22 mouse cellular contexts compared by ENCODE assay signal in the genomic region with DNA sequence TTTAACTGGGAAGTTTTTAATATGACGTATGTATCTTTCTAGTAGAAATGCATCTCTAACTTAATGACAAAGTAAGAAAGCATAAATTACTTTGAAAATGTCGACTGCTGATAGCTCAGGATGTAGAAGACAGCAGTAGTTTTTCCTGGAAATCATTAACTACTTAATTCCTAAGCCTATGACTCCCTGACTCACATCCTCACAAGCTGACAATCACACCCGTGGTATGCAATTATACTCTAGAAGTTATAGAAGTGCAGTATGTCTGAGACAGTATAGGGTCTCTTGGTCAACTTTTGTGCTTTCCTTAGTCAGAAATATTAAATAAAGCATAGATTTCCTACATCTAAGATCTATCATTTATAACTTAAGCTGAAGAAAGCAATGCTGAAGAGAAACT. TPM values are rescaled to one million over a fixed set of nuclear protein-coding genes. Genes with fewer than 3 reads are reported as not detected.
A peak's percentile ranks its signal among the peaks of the same experiment; 100 is the strongest.
DNase-seq lines count a peak whose midpoint lies in the region; ATAC-seq and TF ChIP-seq lines count a peak whose summit lies in the region.
"Had no signal": no experiment of that assay in that cellular context is flagged by ENCODE, and none has a peak within 500 bp of the region (broad histone marks: within the 10 kb centered on the region; RNA-seq: fewer than 3 reads in every experiment).

No protein-coding gene starts in this region.

- no peak for TF ChIP-seq POLR2A in embryonic fibroblast, embryonic 13.5 days (IDR thresholded peaks at IDR 0.05; ENCODE audit: low read depth, low read length)
- no peak for TF ChIP-seq POLR2A in myocyte (IDR thresholded peaks at IDR 0.05; ENCODE audit: insufficient read length, low read depth)

- H3ac ChIP-seq in myocyte (ENCODE audit: control insufficient read depth, insufficient read length) = no peak overlapping the region

- peaks cover 13% of the 10 kb centered on the region for H3K4me1 ChIP-seq in embryonic fibroblast, embryonic 13.5 days (ENCODE audit: control insufficient read depth, insufficient read depth, low read length)
- H3K4me1 ChIP-seq in intestine, embryonic 16.5 days (ENCODE audit: control insufficient read depth, insufficient read depth, low read length) = peaks cover 4% of the 10 kb centered on the region; the same call in 1 of the 2 replicates
- H3K4me1 ChIP-seq: embryonic facial prominence, embryonic 10.5 days; embryonic facial prominence, embryonic 12.5 days; forebrain, embryonic 10.5 days; forebrain, embryonic 12.5 days had no signal

- H3K36me3 ChIP-seq in intestine, embryonic 16.5 days (ENCODE audit: control insufficient read depth, insufficient read depth, low read length) = no peaks in the 10 kb centered on the region
- H3K36me3 ChIP-seq in myocyte (ENCODE audit: control insufficient read depth, insufficient read depth) = no peaks in the 10 kb centered on the region
- H3K36me3 ChIP-seq: embryonic facial prominence, embryonic 10.5 days; embryonic facial prominence, embryonic 12.5 days; forebrain, embryonic 10.5 days; forebrain, embryonic 12.5 days had no signal

- H3K79me2 ChIP-seq in myocyte (ENCODE audit: control insufficient read depth, insufficient read depth) = no peaks in the 10 kb centered on the region

- no peak for DNase-seq in layer of hippocampus, postnatal 10 days (ENCODE audit: low spot score in 2 of 2)
- no peak for DNase-seq in frontal cortex, postnatal 25 days (ENCODE audit: low spot score in 2 of 2)
- DNase-seq in adrenal gland, postnatal 10 days = no peak
- DNase-seq: adrenal gland, adult 2 months; adrenal gland, postnatal 14 days; adrenal gland, postnatal 36 days; cerebellum, adult 11-12 months; cerebellum, adult 2 months; cerebellum, adult 9-10 months; cerebellum, postnatal 10 days; cerebellum, postnatal 25 days had no signal

- peak; percentile 4 for ATAC-seq in activated CD4-positive, CD25-positive, alpha-beta regulatory T cell, adult 4 months
- peak; percentile 72 for ATAC-seq in intestine, embryonic 16.5 days
- ATAC-seq: forebrain, embryonic 14.5 days; Patski had no signal

- H3K27ac ChIP-seq in embryonic fibroblast, embryonic 13.5 days (ENCODE audit: insufficient read depth, low read length) = peak overlapping the region; percentile 64; the same call in 1 of the 2 replicates
- H3K27ac ChIP-seq in intestine, embryonic 16.5 days (ENCODE audit: low read length) = no peak overlapping the region
- H3K27ac ChIP-seq: embryonic facial prominence, embryonic 10.5 days; embryonic facial prominence, embryonic 12.5 days; forebrain, embryonic 10.5 days; forebrain, embryonic 12.5 days had no signal

- H3K9ac ChIP-seq in intestine, embryonic 16.5 days (ENCODE audit: low read depth, low read length) = no peak overlapping the region
- H3K9ac ChIP-seq: embryonic facial prominence, embryonic 12.5 days; forebrain, embryonic 12.5 days had no signal

- no peak overlapping the region for H3K4me3 ChIP-seq in embryonic fibroblast, embryonic 13.5 days (ENCODE audit: insufficient read depth, low read length)
- no peak overlapping the region for H3K4me3 ChIP-seq in intestine, embryonic 16.5 days (ENCODE audit: low read length)
- H3K4me3 ChIP-seq in myocyte = no peak overlapping the region
- H3K4me3 ChIP-seq: embryonic facial prominence, embryonic 10.5 days; embryonic facial prominence, embryonic 12.5 days; erythroblast, embryonic 14.5 days; forebrain, embryonic 10.5 days; forebrain, embryonic 12.5 days had no signal

- TF ChIP-seq CTCF in embryonic fibroblast, embryonic 13.5 days (IDR thresholded peaks at IDR 0.05; ENCODE audit: borderline replicate concordance, insufficient read depth, low read length) = no peak

- H3K27me3 ChIP-seq in intestine, embryonic 16.5 days (replicated peaks; ENCODE audit: control insufficient read depth, insufficient read depth, low read length) = no peaks in the 10 kb centered on the region
- no peaks in the 10 kb centered on the region for H3K27me3 ChIP-seq in myocyte (ENCODE audit: control insufficient read depth, insufficient read depth, insufficient read length)
- H3K27me3 ChIP-seq: embryonic facial prominence, embryonic 12.5 days; forebrain, embryonic 12.5 days; Patski had no signal

- H3K4me2 ChIP-seq in intestine, embryonic 16.5 days (ENCODE audit: low read depth, low read length) = no peak overlapping the region
- peak overlapping the region; percentile 25 for H3K4me2 ChIP-seq in myocyte (ENCODE audit: low read depth)
- H3K4me2 ChIP-seq: embryonic facial prominence, embryonic 12.5 days; forebrain, embryonic 12.5 days had no signal

- no peaks in the 10 kb centered on the region for H3K9me3 ChIP-seq in intestine, embryonic 16.5 days (ENCODE audit: control insufficient read depth, low read length)
- H3K9me3 ChIP-seq: embryonic facial prominence, embryonic 10.5 days; embryonic facial prominence, embryonic 12.5 days; forebrain, embryonic 10.5 days; forebrain, embryonic 12.5 days had no signal

- WGBS in intestine, embryonic 16.5 days = 40% methylated on average over 3 of the region's 3 CpGs

TF ChIP-seq in myocyte, 11 proteins besides CTCF, POLR2A, EP300 and RAD21:
- TF ChIP-seq MYOD1 (IDR thresholded peaks at IDR 0.05; ENCODE audit: control insufficient read depth in 1 of 3, insufficient read length in 2 of 3, low read depth in 2 of 3) = no peak
- TF ChIP-seq TCF3 (IDR thresholded peaks at IDR 0.05; ENCODE audit: insufficient read length, low read depth) = no peak
- TF ChIP-seq CEBPB (IDR thresholded peaks at IDR 0.05; ENCODE audit: insufficient read depth, poor library complexity, severe bottlenecking) = no peak

RNA-seq across cellular contexts. Expression of a gene that starts 12.2 kb away (rescaled TPM):
- 10 to 100 TPM; 55.7 to 63.1 TPM for polyA plus RNA-seq in activated CD4-positive, CD25-positive, alpha-beta regulatory T cell, adult 4 months (2017; shearing (Covaris generic))
- 130 and 145 TPM in 2 replicates for polyA plus RNA-seq in embryonic fibroblast, embryonic 13.5 days (2011; ENCODE audit: insufficient read length, low read depth, missing spikeins)
- 31.9 and 34.3 TPM in 2 replicates for polyA plus RNA-seq in intestine, embryonic 16.5 days (2015; fragmentation: Nextera tagmentation; extraction: Ambion mirVana)
- polyA plus RNA-seq in myocyte (2012; fragmentation: generic; extraction: Trizol) = 17.8 TPM
- 100 to 1,000 TPM; 146 to 157 TPM for total RNA-seq in layer of hippocampus, postnatal 10 days (2021)
- total RNA-seq in adrenal gland, postnatal 10 days (2021) = 100 to 1,000 TPM; 131 to 150 TPM
